Mouse (Mus musculus) brain, embryonic 14.5 days (tissue): ENCODE results near the gene Sept8.

Source experiments
- CTCF ChIP-seq: fragments of 200-500 bp; IDR thresholded peaks from 2 replicates; pipeline ENCODE4 v1.5.1; 2012; ENCODE audit warnings: inconsistent platforms, mild to moderate bottlenecking, moderate library complexity, borderline replicate concordance; ENCODE audit not compliant: insufficient read depth, insufficient read length; ENCODE audit errors: extremely low read depth
- POLR2A ChIP-seq: fragments of 200-500 bp; IDR thresholded peaks from 2 replicates; pipeline ENCODE4 v1.6.1; 2012; ENCODE audit warnings: mild to moderate bottlenecking, inconsistent platforms, borderline replicate concordance; ENCODE audit not compliant: poor library complexity, insufficient read depth, insufficient read length, severe bottlenecking; ENCODE audit errors: extremely low read depth

- no peak for TF ChIP-seq CTCF
- TF ChIP-seq POLR2A: no peak
Measured at GRCm38 (mm10) chr11:53469294-53469967, 49.6 kb upstream of the Sept8 start.
